Mouse (Mus musculus) hematopoietic multipotent progenitor cell, adult 10-12 weeks (in vitro differentiated cells): ENCODE data around the gene Rlf. TPM values are rescaled to one million over a fixed set of nuclear protein-coding genes. Genes with fewer than 3 reads are reported as not detected.

Experiments used
- polyA plus RNA-seq: library from polyadenylated mRNA; stranded (reverse); fragments of >175 nt; gene quantifications from 2 replicates; pipeline ENCODE4 v1.2.3, GENCODE M21; 2012; ENCODE audit warnings: low replicate concordance

Rlf gene
- 4.1 and 5.8 TPM in 2 replicates for polyA plus RNA-seq

GRCm38 (mm10) chr4:121214793-121215304 is at the start of gene Rlf:
Rlf (minus strand) TSS chr4:121215084.

GRCm38 (mm10) chr4:121109126-121109525 is 105.8 kb downstream of the Rlf start, which contains the start of gene Tmco2:
Tmco2 (minus strand) TSS chr4:121109226.

GRCm38 (mm10) chr4:121097650-121098378 is 117.1 kb downstream of the Rlf start, which contains the start of gene Zmpste24:
Zmpste24 (minus strand) TSS chr4:121098241.

Other genes starting within 250 kb of the Rlf start
- 65.4 and 90.4 TPM in 2 replicates for gene Smap2, start 197.8 kb downstream of the Rlf start, polyA plus RNA-seq
- 0.17 and 0.93 TPM in 2 replicates for gene Col9a2, start 175.7 kb downstream of the Rlf start, polyA plus RNA-seq
- 2.7 and 5.7 TPM in 2 replicates for gene Zmpste24, start 116.8 kb downstream of the Rlf start, polyA plus RNA-seq
- not detected in 2 replicates for gene Tmco2, start 105.9 kb downstream of the Rlf start, polyA plus RNA-seq
- not detected in 2 replicates for gene Gm12888, start 109.8 kb upstream of the Rlf start, polyA plus RNA-seq
- not detected in 2 replicates for gene Gm12886, start 208.0 kb upstream of the Rlf start, polyA plus RNA-seq